Mouse (Mus musculus) adrenal gland, postnatal 36 days (tissue): ENCODE measurements around the gene Nutf2-ps1. TPM values are rescaled to one million over a fixed set of nuclear protein-coding genes. Genes with fewer than 3 reads are reported as not detected.

Experiments
- total RNA-seq, 2 experiments: library from RNA; stranded (reverse); gene quantifications; 2 replicates each; pipeline ENCODE4 v1.2.3; 2021

The Nutf2-ps1 gene
- total RNA-seq, 2 experiments from 2014 or later: 74.1 to 79.8 TPM

Other genes with a start within 250 kb of the Nutf2-ps1 start
- gene Gm10197, start 217.3 kb downstream of the Nutf2-ps1 start, total RNA-seq: not detected
- gene Smndc1, start 198.5 kb downstream of the Nutf2-ps1 start, total RNA-seq: 10 to 100 TPM; 46.5 to 49.3 TPM
- gene Dusp5, start 60.0 kb downstream of the Nutf2-ps1 start, total RNA-seq: 10 to 100 TPM; 16.1 to 29.8 TPM
- 10 to 100 TPM; 32.5 TPM for gene Smc3, start 11.3 kb upstream of the Nutf2-ps1 start, total RNA-seq
- 1 to 10 TPM; 1.4 to 2.1 TPM for gene Rbm20, start 88.2 kb upstream of the Nutf2-ps1 start, total RNA-seq